Mouse (Mus musculus): ENCODE results near the gene Megf9.

The Megf9 gene

GRCm38 (mm10) chr4:70446774-70447173 is 88.0 kb downstream of the Megf9 start:
- DNase-seq (ENCODE audit: low read depth, low spot score) = no peak

DNA sequence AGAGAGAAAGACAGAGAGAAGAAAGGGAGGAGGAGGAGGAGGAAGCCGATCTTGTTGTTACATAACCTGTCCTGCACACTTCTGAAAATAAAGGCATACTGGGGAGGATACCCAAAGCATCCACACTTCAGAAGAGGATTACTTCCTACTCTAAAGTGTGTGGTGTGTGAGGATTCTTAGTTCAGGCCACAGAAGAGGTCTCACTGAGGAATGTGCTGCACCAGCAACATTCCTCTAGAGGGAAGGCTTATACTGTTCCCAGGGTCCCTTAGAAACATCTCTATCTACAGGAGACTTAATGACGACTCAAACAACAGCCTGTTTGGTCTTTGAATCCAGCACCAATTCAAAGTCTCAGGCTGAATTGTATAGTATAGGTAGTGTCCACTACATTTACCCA is 114.6 kb downstream of the Megf9 start:
- no peak for DNase-seq (ENCODE audit: low read depth, low spot score)

GRCm38 (mm10) chr4:70412126-70412525 is 122.7 kb downstream of the Megf9 start:
- DNase-seq (ENCODE audit: low read depth, low spot score) = no peak

GRCm38 (mm10) chr4:70409994-70410721 is 124.6 kb downstream of the Megf9 start, which contains the start of gene Cdk5rap2:
TSS of gene Cdk5rap2 (minus strand) at chr4:70410443.
- peak; percentile 88 for DNase-seq (ENCODE audit: low read depth, low spot score)

DNA sequence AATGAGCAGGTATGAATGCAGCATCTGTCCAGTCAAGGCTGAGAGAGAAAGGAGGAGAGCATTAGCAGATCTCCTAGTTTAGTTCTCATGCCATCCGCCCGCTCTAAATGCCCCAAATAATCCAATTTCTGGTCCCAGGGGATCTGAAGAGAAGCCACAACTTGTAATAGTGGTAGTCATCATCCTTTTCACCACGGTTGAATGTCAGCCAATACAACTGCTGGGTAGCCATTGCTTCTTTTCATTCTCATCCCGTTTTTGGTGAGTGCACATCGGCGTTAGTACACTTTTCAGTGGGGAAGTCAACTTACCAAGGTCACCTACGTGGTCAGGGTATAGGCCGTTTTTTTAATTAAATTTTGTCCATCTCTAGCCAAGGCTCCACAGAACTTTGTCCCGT is 125.3 kb downstream of the Megf9 start:
- DNase-seq (ENCODE audit: low read depth, low spot score) = peak; percentile 9

GRCm38 (mm10) chr4:70402109-70402819 is 132.5 kb downstream of the Megf9 start:
- no peak for DNase-seq (ENCODE audit: low read depth, low spot score)

DNA sequence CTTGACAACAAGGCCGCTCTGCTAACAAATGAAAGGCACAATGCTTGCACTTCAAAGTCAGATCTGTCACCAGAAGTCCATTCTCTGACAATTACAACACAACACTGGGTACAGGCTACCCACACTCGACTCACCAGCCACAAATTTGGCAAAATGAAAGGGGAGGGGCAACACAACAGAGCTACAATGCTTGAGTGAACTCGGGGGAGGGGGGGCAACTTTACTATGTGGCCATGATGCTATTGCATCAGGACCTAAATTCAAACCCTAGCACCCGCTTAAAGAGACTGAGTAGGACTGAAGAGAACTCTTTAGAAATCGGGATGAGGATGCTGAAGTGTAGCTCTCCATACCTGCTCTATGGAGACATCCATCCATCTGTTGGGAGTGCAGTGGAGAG is 135.3 kb downstream of the Megf9 start:
- DNase-seq (ENCODE audit: low read depth, low spot score) = no peak

GRCm38 (mm10) chr4:70399074-70399473 is 135.7 kb downstream of the Megf9 start:
- no peak for DNase-seq (ENCODE audit: low read depth, low spot score)

- no peak for DNase-seq (ENCODE audit: low read depth, low spot score)
These were observed 136.7 kb downstream of the Megf9 start for GRCm38 (mm10) chr4:70398088-70398487.

DNA sequence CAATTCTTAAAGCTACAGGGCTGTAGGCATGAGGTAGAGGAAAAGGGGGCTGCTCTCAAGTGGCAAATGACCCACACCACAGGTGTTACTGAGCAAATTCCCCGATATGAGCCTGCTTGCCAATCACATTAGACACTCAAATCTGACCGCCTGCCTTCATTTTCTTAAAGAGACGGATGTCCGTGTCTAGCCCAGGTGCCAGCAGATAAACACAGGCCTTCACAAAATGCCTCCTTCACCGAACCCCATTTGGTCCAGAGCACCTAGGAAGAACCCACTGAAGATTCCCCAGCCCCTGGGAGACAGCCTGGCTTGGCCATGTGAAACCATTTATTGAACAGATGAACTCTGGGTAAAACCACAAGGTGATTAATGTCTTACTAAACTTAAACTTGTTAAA is 138.1 kb downstream of the Megf9 start:
- no peak for DNase-seq (ENCODE audit: low read depth, low spot score)

- DNase-seq (ENCODE audit: low read depth, low spot score) = no peak
These were observed 140.1 kb downstream of the Megf9 start for GRCm38 (mm10) chr4:70394736-70395135.

DNA sequence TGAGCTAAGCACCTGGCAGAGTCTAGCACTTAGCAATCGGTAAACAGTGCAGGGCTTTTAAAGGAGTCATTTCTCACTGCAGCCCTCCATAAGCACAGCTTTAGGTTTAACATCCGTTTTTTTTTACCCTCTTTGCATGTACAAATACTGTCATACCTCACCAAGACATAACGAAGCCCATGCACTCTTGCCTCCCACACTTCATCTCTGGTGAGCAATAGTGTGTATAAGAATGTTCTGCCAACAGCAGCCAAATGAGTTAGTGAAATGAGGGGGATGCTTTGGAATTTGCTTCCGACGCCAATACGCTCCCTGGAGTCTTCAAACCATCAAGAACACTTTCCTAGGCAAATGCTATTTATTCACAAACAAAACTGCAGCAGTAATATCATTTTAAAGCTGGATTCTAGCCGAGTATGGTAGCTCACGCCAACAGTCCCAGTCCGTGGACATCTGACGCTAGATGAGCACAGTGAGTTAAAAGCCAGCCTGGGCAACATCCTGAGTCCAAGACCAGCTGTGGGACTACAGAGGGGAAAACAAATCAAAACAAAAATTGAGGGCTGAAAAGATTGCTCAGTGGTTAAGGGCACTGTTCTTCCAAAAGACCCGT is 142.9 kb downstream of the Megf9 start:
- no peak for DNase-seq (ENCODE audit: low read depth, low spot score)

GRCm38 (mm10) chr4:70391073-70391472 is 143.7 kb downstream of the Megf9 start:
- DNase-seq (ENCODE audit: low read depth, low spot score) = no peak

DNA sequence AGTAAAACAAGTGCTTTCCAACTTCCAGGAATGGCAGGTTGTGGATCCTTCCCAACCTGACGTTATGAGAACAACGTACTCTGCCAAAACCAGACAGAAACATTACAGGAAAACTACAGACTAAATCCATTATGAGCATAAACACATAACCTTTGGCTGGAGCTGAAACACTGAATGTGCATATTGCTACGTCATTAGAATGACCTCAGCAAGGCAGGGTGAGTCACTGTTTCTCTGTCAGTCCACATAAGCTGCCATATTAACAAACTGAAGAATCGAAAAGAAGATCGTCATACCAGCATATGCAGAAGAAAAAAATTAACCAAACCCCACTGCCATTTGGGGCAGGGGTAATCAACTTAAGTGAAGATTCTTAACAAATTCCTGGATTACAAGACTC is 148.6 kb downstream of the Megf9 start:
- DNase-seq (ENCODE audit: low read depth, low spot score) = no peak

GRCm38 (mm10) chr4:70377359-70377758 is 157.4 kb downstream of the Megf9 start:
- no peak for DNase-seq (ENCODE audit: low read depth, low spot score)
